ENCODE assay signal across 7 mouse cellular contexts in genomic region chr17:69382511-69383100, GRCm38 (mm10). TPM values are rescaled to one million over a fixed set of nuclear protein-coding genes. Genes with fewer than 3 reads are reported as not detected.
DNase-seq lines count a peak whose midpoint lies in the region; ATAC-seq lines count a peak whose summit lies in the region.

Gene Zbtb14, plus strand, starts transcription at chr17:69383050.

- peak within 1 kb of the TSS; percentile 86 for H3K4me3 ChIP-seq in intestine, embryonic 16.5 days (ENCODE audit: low read length)
- H3K4me3 ChIP-seq in midbrain, embryonic 11.5 days (ENCODE audit: low read depth, low read length), result peak within 1 kb of the TSS; percentile 83

- peak within 1 kb of the TSS; percentile 96 for H3K9ac ChIP-seq in intestine, embryonic 16.5 days (ENCODE audit: low read depth, low read length)
- peak within 1 kb of the TSS; percentile 79 for H3K9ac ChIP-seq in midbrain, embryonic 11.5 days (ENCODE audit: low read length)

- peaks cover 9% of the 10 kb centered on the region for H3K36me3 ChIP-seq in intestine, embryonic 16.5 days (ENCODE audit: control insufficient read depth, insufficient read depth, low read length)
- peaks cover 3% of the 10 kb centered on the region; the same call in 1 of the 2 replicates for H3K36me3 ChIP-seq in midbrain, embryonic 11.5 days (ENCODE audit: control insufficient read depth, insufficient read depth, low read length)

- H3K4me2 ChIP-seq in intestine, embryonic 16.5 days (ENCODE audit: low read depth, low read length), result peak within 1 kb of the TSS; percentile 83
- peak within 1 kb of the TSS; percentile 78 for H3K4me2 ChIP-seq in midbrain, embryonic 11.5 days

- under 1% methylated on average over 64 of the region's 72 CpGs for WGBS in intestine, embryonic 16.5 days
- under 1% methylated on average over 43 of the region's 72 CpGs for WGBS in midbrain, embryonic 11.5 days

- no peaks in the 10 kb centered on the region for H3K27me3 ChIP-seq in intestine, embryonic 16.5 days (replicated peaks; ENCODE audit: control insufficient read depth, insufficient read depth, low read length)
- no peaks in the 10 kb centered on the region for H3K27me3 ChIP-seq in midbrain, embryonic 11.5 days (ENCODE audit: control insufficient read depth, insufficient read depth, low read length)

- peaks cover 10% of the 10 kb centered on the region for H3K4me1 ChIP-seq in intestine, embryonic 16.5 days (ENCODE audit: control insufficient read depth, insufficient read depth, low read length)
- peaks cover 9% of the 10 kb centered on the region for H3K4me1 ChIP-seq in midbrain, embryonic 11.5 days (ENCODE audit: control insufficient read depth, insufficient read depth, low read length)

- ATAC-seq in intestine, embryonic 16.5 days, result peak; percentile 95
- ATAC-seq in midbrain, embryonic 11.5 days (ENCODE audit: low FRiP score), result peak; percentile 90

- DNase-seq in adrenal gland, adult 8-10 months, result peak; percentile 93
- DNase-seq in embryo, embryonic 9.5 days (ENCODE audit: extremely low spot score), result peak; percentile 98
- DNase-seq in gastrocnemius, postnatal 4 days (ENCODE audit: low spot score in 2 of 2), result peak; percentile 92 to 94
- DNase-seq in left cerebral cortex, postnatal 36 days (ENCODE audit: low spot score in 2 of 2), result peak; percentile 90 to 93
- DNase-seq in midbrain, embryonic 11.5 days (ENCODE audit: low spot score, missing footprints), result peak; percentile 98
- peak; percentile 97 for DNase-seq in skeletal muscle tissue, adult 2 months (ENCODE audit: low read depth, low spot score)

- H3K27ac ChIP-seq in intestine, embryonic 16.5 days (ENCODE audit: low read length), result peak within 1 kb of the TSS; percentile 100
- H3K27ac ChIP-seq in midbrain, embryonic 11.5 days (ENCODE audit: low read depth, low read length), result peak within 1 kb of the TSS; percentile 99

- intact Hi-C loops in left cerebral cortex, postnatal 36 days (cut with DNase I), result loop anchor here (1.0 kb wide), 1 partner anchor 35 kb away; no protein-coding TSS in a partner anchor

- H3K9me3 ChIP-seq in intestine, embryonic 16.5 days (ENCODE audit: control insufficient read depth, low read length), result no peaks in the 10 kb centered on the region
- no peaks in the 10 kb centered on the region for H3K9me3 ChIP-seq in midbrain, embryonic 11.5 days (ENCODE audit: control insufficient read depth, low read length)

RNA-seq across cellular contexts. Expression of gene Zbtb14, which starts in this region (rescaled TPM):
- total RNA-seq in adrenal gland, adult 8-10 months (2022), result 10 to 100 TPM; 17.5 to 22.6 (median 20.6) TPM
- total RNA-seq in gastrocnemius, postnatal 4 days (2021), result 10 to 100 TPM; 12.7 to 14.2 TPM
- polyA plus RNA-seq in intestine, embryonic 16.5 days (2015; fragmentation: Nextera tagmentation; extraction: Ambion mirVana), result 11.9 and 12.0 TPM in 2 replicates
- total RNA-seq in left cerebral cortex, postnatal 36 days (2021), result 10 to 100 TPM; 23.2 to 24.0 TPM
- 35.7 and 38.3 TPM in 2 replicates for polyA plus RNA-seq in midbrain, embryonic 11.5 days (2014; fragmentation: Nextera tagmentation; extraction: Ambion mirVana)

Comparison
In these comparisons a context has a peak if more than half of its experiments do, and no peak if none do; other contexts are left out.
1. Peak in every context shown above with its lines: DNase-seq, ATAC-seq, H3K4me3 ChIP-seq and H3K27ac ChIP-seq.